Mouse (Mus musculus) midbrain, postnatal 0 days (tissue): ENCODE measurements at regions not wholly inside any gene's neighbourhood (a gene's known extent, or its start where the extent isn't known, plus 50 kb on each side); places are given as distances from the start of the nearest gene placed in this dataset.
A peak's percentile ranks its signal among the peaks of the same experiment; 100 is the strongest.

Experiments
- ATAC-seq: fragments of 200-750 bp; cut with Nextera tagmentation; 2 replicates; pipeline ENCODE4 v1.8.0; 2017; ENCODE audit warnings: moderate number of reproducible peaks, mild to moderate bottlenecking, moderate TSS enrichment, moderate library complexity; ENCODE audit not compliant: low FRiP score
- DNase-seq: peaks from one replicate; pipeline ENCODE4 v3.0.0-alpha.2; 2015; ENCODE audit warnings: low spot score
- H3K27ac ChIP-seq: fragments of 300-500 bp; sonication (generic); 2 replicates; pipeline ENCODE4 v1.5.1; 2014; ENCODE audit warnings: low read depth, mild to moderate bottlenecking, low read length, mixed read lengths
- H3K27me3 ChIP-seq: fragments of 300-500 bp; sonication (generic); 2 replicates; pipeline ENCODE4 v1.6.1; 2014; ENCODE audit warnings: low read length, control low read depth, mixed read lengths; ENCODE audit not compliant: insufficient read depth
- H3K36me3 ChIP-seq: fragments of 300-500 bp; sonication (generic); 2 replicates; pipeline ENCODE4 v1.6.1; 2014; ENCODE audit warnings: low read length, control low read depth, mixed read lengths; ENCODE audit not compliant: insufficient read depth
- H3K4me1 ChIP-seq: fragments of 300-500 bp; sonication (generic); 2 replicates; pipeline ENCODE4 v1.6.1; 2014; ENCODE audit warnings: mild to moderate bottlenecking, control low read depth, antibody characterized with exemption, low read length, mixed read lengths; ENCODE audit not compliant: insufficient read depth
- H3K4me2 ChIP-seq: fragments of 300-500 bp; sonication (generic); 2 replicates; pipeline ENCODE4 v1.6.1; 2014; ENCODE audit warnings: low read depth, mild to moderate bottlenecking, low read length, mixed read lengths; ENCODE audit not compliant: poor library complexity, severe bottlenecking
- H3K4me3 ChIP-seq: fragments of 300-500 bp; sonication (generic); 2 replicates; pipeline ENCODE4 v1.5.1; 2014; ENCODE audit warnings: low read depth, mild to moderate bottlenecking, low read length, moderate library complexity
- H3K9ac ChIP-seq: fragments of 300-500 bp; sonication (generic); replicated peaks from 2 replicates; pipeline ENCODE4 v1.6.1; 2014; ENCODE audit warnings: mild to moderate bottlenecking, low read length, moderate library complexity, mixed read lengths; ENCODE audit not compliant: poor library complexity, severe bottlenecking
- H3K9me3 ChIP-seq: fragments of 300-500 bp; sonication (generic); 2 replicates; pipeline ENCODE4 v1.6.1; 2016; ENCODE audit warnings: low read length, control low read depth
- CTCF ChIP-seq: IDR thresholded peaks from 2 replicates; pipeline ENCODE4 v1.5.1; 2016; ENCODE audit warnings: antibody characterized with exemption, mild to moderate bottlenecking
- WGBS: fragments of 180-500 bp; shearing (Covaris S2); extraction: QIAGEN DNeasy Blood & Tissue Kit; methylation state at CpG from one replicate; pipeline ENCODE4 v1.1.7; 2014; 5-methylcytosine and 5-hydroxymethylcytosine counted together

DNA sequence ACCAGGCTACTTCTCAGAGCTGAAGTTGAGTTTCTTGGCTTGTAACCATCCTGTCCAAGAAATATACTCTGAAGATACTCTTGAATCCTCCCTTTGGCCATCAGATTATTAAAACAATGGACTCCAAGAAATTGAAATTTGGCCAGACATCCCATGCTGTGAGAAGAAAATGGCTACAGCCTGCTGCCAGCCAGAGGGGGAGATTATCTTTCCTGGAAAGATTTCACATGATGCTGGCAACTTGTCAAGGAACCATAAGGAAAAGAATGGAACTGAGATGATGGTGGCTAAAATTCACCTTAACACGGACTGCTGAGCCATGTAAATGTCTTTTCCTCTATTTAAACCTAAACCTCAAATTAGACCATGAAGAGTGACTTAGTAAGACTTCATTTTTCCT lies 698.7 kb upstream of the Castor2 start:
- H3K9ac ChIP-seq: no peak overlapping the region
- no peak overlapping the region for H3K27ac ChIP-seq
- no peak for TF ChIP-seq CTCF
- no peaks in the 10 kb centered on the region for H3K9me3 ChIP-seq
- H3K4me3 ChIP-seq: no peak overlapping the region
- 63% methylated on average over 1 of the region's 1 CpGs for WGBS
- DNase-seq: peak; percentile 59
- H3K36me3 ChIP-seq: no peaks in the 10 kb centered on the region
- H3K4me2 ChIP-seq: no peak overlapping the region
- H3K4me1 ChIP-seq: no peaks in the 10 kb centered on the region
- ATAC-seq: no peak
- H3K27me3 ChIP-seq: no peaks in the 10 kb centered on the region

DNA sequence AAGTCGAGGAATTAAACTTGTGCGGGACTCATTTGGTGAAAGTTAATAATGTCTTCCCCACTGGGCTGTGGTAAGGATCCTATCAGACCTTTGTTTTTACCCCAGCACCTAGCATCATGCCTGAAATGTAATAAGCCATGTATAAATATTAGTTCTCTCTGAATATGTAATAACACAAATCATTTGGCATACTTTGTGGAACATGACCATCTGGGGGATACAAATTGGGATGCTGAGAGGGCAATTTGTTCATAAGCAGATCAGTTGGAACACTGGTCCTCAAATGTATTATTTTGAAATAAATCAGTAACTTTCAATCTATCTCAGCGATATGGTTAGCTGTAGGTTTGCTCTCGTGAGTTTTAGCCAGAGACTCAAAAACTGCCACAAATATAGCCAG lies 709.6 kb upstream of the Castor2 start:
- H3K4me3 ChIP-seq: no peak overlapping the region
- DNase-seq: no peak
- WGBS: 75% methylated on average over 4 of the region's 4 CpGs
- no peaks in the 10 kb centered on the region for H3K4me1 ChIP-seq
- H3K9ac ChIP-seq: no peak overlapping the region
- TF ChIP-seq CTCF: no peak
- H3K9me3 ChIP-seq: no peaks in the 10 kb centered on the region
- H3K4me2 ChIP-seq: no peak overlapping the region
- no peaks in the 10 kb centered on the region for H3K36me3 ChIP-seq
- no peak overlapping the region for H3K27ac ChIP-seq
- ATAC-seq: no peak
- no peaks in the 10 kb centered on the region for H3K27me3 ChIP-seq

DNA sequence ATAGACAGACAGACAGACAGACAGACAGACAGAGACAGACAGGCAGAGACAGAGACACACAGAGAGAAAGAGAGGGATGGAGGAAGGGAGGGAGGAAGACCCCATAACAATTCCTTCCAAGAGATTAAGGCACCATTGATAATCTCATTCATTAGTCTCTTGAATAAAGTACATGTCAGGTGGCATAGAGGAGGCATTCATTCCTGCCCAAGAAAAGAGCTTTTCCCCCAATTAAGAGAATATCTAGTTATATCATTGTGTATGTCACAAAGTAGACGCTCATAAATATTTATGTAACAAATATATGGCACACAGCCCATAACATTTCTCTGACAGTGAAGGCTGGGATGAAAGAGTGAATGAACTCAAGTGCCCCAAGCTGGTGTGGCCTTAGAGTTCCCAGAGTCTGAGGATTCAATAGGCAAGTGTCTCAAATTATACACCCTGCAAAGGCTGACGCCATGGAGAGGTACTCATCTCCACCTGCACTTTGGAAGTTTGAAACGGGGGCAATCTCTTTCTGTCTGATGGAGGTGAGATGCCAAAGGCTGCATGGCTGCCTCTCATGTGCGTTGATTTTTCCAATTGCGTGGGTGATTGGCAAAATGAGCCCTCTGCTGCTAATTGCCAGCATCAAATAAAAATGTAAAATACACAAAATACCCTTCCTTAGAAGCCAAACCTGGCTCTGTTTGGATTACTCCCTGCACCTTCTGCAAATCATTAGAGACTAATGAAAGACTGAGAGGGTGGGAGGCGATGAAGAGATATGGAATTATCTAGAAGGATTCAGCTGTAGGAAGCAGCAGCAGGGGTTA lies 710.3 kb upstream of the Castor2 start:
- DNase-seq: peak; percentile 31
- Histone ChIP-seq H3K4me1 (no peaks in the 10 kb centered on the region), H3K27me3 (no peaks in the 10 kb centered on the region), H3K27ac (no peak overlapping the region), H3K4me3 (no peak overlapping the region), H3K9me3 (no peaks in the 10 kb centered on the region), H3K36me3 (no peaks in the 10 kb centered on the region), H3K4me2 (no peak overlapping the region), H3K9ac (no peak overlapping the region)
- no peak for TF ChIP-seq CTCF
- ATAC-seq: no peak
- 48% methylated on average over 6 of the region's 6 CpGs for WGBS

DNA sequence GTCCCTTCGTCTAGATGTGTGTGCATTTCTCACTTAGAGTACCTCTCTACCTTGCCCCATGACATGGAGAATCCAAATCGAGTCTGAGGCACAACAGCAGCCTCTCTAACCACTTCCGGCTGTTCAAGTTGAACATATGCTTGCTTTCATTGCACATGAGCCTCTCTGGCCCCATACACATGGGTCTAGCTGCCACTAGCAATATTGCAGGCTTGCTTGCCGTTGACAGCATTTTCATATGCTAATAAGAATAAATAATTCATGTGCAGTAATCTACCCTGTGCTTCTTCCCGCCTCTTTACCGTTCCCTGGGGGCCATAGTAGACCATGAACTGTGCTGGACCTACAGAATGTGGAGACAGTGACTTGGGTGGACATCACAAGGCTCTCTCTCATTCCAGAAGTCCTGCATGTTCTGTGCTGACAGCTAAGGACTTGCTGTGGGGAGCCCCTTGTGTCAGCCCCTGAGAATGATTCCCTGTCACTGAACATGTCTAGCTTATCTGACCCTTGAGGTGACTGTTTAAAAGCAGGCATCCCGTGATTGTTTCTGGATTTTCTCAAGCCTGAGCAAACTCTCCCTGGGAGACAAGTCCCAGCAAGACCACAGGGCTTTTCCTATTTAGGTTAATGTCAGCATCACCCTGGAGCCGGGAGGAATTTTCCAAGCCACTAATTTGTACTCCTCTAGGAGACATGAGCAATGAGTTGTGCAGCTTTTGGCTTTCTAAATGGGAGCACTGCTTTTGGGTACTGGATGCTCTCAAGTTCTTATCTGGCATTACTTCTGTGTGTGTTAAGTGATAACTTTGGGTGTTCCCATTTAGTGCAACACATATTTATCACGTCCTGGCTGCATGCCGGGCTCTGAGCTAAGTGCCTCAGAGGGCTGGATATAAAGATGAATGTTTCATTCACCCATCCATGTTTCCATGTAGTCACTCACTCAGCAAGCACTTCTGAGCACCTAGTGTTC lies 713.8 kb upstream of the Castor2 start:
- no peak for ATAC-seq
- TF ChIP-seq CTCF: no peak
- H3K4me1 ChIP-seq: no peaks in the 10 kb centered on the region
- H3K9me3 ChIP-seq: no peaks in the 10 kb centered on the region
- H3K9ac ChIP-seq: no peak overlapping the region
- no peak overlapping the region for H3K4me3 ChIP-seq
- H3K36me3 ChIP-seq: no peaks in the 10 kb centered on the region
- H3K4me2 ChIP-seq: no peak overlapping the region
- no peaks in the 10 kb centered on the region for H3K27me3 ChIP-seq
- WGBS: 38% methylated on average over 10 of the region's 10 CpGs
- H3K27ac ChIP-seq: no peak overlapping the region
- peak; percentile 27 for DNase-seq

DNA sequence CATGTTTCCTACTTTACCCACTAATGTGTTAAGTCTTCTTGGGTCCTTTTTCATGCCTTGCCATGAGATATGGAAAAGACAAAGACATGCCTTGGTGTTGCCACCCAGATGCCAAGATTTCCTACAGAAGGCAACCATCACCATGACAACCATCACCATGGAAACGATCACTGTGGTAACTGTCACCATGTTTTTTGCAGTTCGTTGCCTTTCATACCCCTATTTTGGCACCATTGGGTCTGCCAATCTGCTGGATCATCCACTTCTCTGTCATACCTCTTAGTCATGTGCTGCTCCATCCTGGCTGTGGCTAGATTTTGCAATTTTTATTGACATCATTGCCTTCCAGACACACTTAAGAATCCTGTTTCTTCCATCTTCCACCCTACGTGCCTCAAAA lies 733.7 kb upstream of the Castor2 start:
- Histone ChIP-seq H3K4me3 (no peak overlapping the region), H3K9ac (no peak overlapping the region), H3K36me3 (no peaks in the 10 kb centered on the region), H3K4me1 (no peaks in the 10 kb centered on the region), H3K27me3 (no peaks in the 10 kb centered on the region), H3K9me3 (no peaks in the 10 kb centered on the region), H3K4me2 (no peak overlapping the region), H3K27ac (no peak overlapping the region)
- no peak for TF ChIP-seq CTCF
- 55% methylated on average over 3 of the region's 3 CpGs for WGBS
- DNase-seq (peak; percentile 93), ATAC-seq (no peak)

DNA sequence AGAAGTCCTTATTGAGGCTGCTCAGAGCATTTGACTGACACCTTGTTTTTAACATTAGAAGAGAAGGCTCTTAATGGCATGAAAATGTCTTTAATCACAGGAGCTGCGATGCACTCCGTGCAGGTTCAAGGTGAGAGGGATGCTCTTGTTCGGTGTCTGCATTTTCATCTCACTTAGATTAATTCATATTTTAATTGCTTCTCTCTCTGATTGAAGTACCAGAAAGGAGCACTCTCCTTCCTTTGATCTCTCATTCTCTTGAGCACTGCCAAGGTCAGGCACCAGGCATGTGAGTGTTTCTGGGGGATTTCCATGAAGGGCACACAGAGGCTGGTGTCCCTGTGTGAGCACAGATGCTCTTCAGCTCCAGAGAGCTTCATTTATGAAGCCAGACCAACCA lies 752.0 kb upstream of the Castor2 start:
- Histone ChIP-seq H3K4me1 (no peaks in the 10 kb centered on the region), H3K27ac (no peak overlapping the region), H3K4me3 (no peak overlapping the region), H3K27me3 (no peaks in the 10 kb centered on the region), H3K4me2 (no peak overlapping the region), H3K9ac (no peak overlapping the region), H3K9me3 (no peaks in the 10 kb centered on the region), H3K36me3 (no peaks in the 10 kb centered on the region)
- DNase-seq (no peak), ATAC-seq (no peak)
- WGBS: 69% methylated on average over 3 of the region's 3 CpGs
- TF ChIP-seq CTCF: no peak
